8 mouse cellular contexts compared by ENCODE assay signal in the genomic region with DNA sequence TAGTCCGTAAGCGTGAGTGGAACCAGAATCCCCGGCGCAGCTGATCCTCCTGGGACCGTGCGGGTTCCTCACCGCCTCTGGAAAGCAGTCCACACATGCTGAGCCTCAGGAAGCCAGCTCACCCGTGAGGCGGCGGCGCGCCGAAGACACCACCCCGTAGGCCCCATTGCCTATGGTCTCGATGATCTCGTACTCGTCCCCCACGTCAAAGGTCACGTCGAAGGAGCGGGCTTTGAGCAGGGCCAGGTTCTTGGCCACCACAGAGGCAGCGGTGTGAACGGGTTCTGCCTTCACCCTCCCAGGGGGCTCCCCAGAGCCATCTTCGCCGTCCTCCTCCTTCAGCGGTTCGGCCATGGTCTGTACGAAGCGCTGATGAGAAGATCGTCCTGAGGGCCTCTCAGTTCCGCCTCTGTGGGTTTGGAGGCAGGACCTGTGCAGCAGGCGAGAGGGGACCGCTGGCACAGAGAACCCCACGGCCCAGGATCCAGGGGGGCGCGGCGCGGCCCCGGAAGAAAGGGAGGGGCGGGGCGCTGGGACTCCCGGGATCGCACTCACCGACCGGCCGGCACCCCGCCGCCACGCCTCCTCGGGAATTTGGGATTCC. TPM values are rescaled to one million over a fixed set of nuclear protein-coding genes. Genes with fewer than 3 reads are reported as not detected.
DNase-seq lines count a peak whose midpoint lies in the region; ATAC-seq lines count a peak whose summit lies in the region.

No protein-coding gene starts in this region.

- peaks cover 40% of the 10 kb centered on the region for H3K36me3 ChIP-seq in forebrain, embryonic 13.5 days (ENCODE audit: poor library complexity, severe bottlenecking)
- peaks cover 25% of the 10 kb centered on the region for H3K36me3 ChIP-seq in stomach, embryonic 15.5 days

- H3K4me1 ChIP-seq in forebrain, embryonic 13.5 days: peaks cover 49% of the 10 kb centered on the region
- peaks cover 17% of the 10 kb centered on the region; the same call in 1 of the 2 replicates for H3K4me1 ChIP-seq in stomach, embryonic 15.5 days

- DNase-seq in adrenal gland, adult 18-20 months (ENCODE audit: low spot score in 2 of 2): peak; percentile 42 to 46
- DNase-seq in adrenal gland, adult 8-10 months: no peak
- peak; percentile 47 for DNase-seq in urinary bladder, postnatal 14 days (ENCODE audit: low spot score)
- no peak for DNase-seq in urinary bladder, adult 2 months (ENCODE audit: low spot score)
- peak; percentile 44 for DNase-seq in kidney, postnatal 14 days

- H3K27ac ChIP-seq in forebrain, embryonic 13.5 days: peak overlapping the region; percentile 90
- peak overlapping the region; percentile 86 for H3K27ac ChIP-seq in stomach, embryonic 15.5 days

- peak overlapping the region; percentile 84 for H3K9ac ChIP-seq in forebrain, embryonic 13.5 days
- peak overlapping the region; percentile 47 for H3K9ac ChIP-seq in stomach, embryonic 15.5 days

- no peaks in the 10 kb centered on the region for H3K27me3 ChIP-seq in forebrain, embryonic 13.5 days
- H3K27me3 ChIP-seq in stomach, embryonic 15.5 days (replicated peaks): no peaks in the 10 kb centered on the region

- H3K9me3 ChIP-seq in forebrain, embryonic 13.5 days (replicated peaks): no peaks in the 10 kb centered on the region
- H3K9me3 ChIP-seq in stomach, embryonic 15.5 days: no peaks in the 10 kb centered on the region

- H3K4me3 ChIP-seq in forebrain, embryonic 13.5 days: peak overlapping the region; percentile 67
- peak overlapping the region; percentile 57 for H3K4me3 ChIP-seq in stomach, embryonic 15.5 days (replicated peaks)

- peak overlapping the region; percentile 85 for H3K4me2 ChIP-seq in forebrain, embryonic 13.5 days
- H3K4me2 ChIP-seq in stomach, embryonic 15.5 days: peak overlapping the region; percentile 62

- ATAC-seq in forebrain, embryonic 13.5 days: peak; percentile 63
- ATAC-seq in megakaryocyte progenitor cell, adult 5-6 weeks (replicated peaks; ENCODE audit: poor library complexity): peak; percentile 57
- peak; percentile 58 for ATAC-seq in stomach, embryonic 15.5 days (ENCODE audit: insufficient read depth, low FRiP score, low read depth)

- under 1% methylated on average over 47 of the region's 50 CpGs for WGBS in forebrain, embryonic 13.5 days
- WGBS in stomach, embryonic 15.5 days: 1% methylated on average over 50 of the region's 50 CpGs

RNA-seq across cellular contexts. Expression of a gene that starts 0.6 kb away (rescaled TPM):
- total RNA-seq in adrenal gland, adult 18-20 months (2021): 10 to 100 TPM; 15.3 to 16.0 TPM
- total RNA-seq in adrenal gland, adult 8-10 months (2022): 10 to 100 TPM; 15.2 to 22.1 (median 20.4) TPM
- 23.7 and 26.3 TPM in 2 replicates for polyA plus RNA-seq in urinary bladder, adult 2 months (2012; rRNA removed)
- polyA plus RNA-seq in forebrain, embryonic 13.5 days (2015; fragmentation: Nextera tagmentation; extraction: Ambion mirVana): 91.2 and 96.8 TPM in 2 replicates
- 6.2 and 7.9 TPM in 2 replicates for total RNA-seq in megakaryocyte progenitor cell, adult 5-6 weeks (2015)
- 10.3 and 12.0 TPM in 2 replicates for total RNA-seq in megakaryocyte progenitor cell, adult 5-6 weeks (2017)
- 47.1 and 50.8 TPM in 2 replicates for polyA plus RNA-seq in stomach, embryonic 15.5 days (2015; fragmentation: Nextera tagmentation; extraction: Ambion mirVana)

RNA-seq across cellular contexts. Expression of a gene that starts 8.4 kb away (rescaled TPM):
- total RNA-seq in adrenal gland, adult 18-20 months (2021): 1 to 10 TPM; 4.8 to 5.6 TPM
- 1 to 10 TPM; 3.4 to 5.8 (median 4.9) TPM for total RNA-seq in adrenal gland, adult 8-10 months (2022)
- 196 and 207 TPM in 2 replicates for polyA plus RNA-seq in urinary bladder, adult 2 months (2012; rRNA removed)
- 56.9 and 57.1 TPM in 2 replicates for polyA plus RNA-seq in forebrain, embryonic 13.5 days (2015; fragmentation: Nextera tagmentation; extraction: Ambion mirVana)
- not detected in 2 replicates for total RNA-seq in megakaryocyte progenitor cell, adult 5-6 weeks (2015)
- total RNA-seq in megakaryocyte progenitor cell, adult 5-6 weeks (2017): not detected in 2 replicates
- polyA plus RNA-seq in stomach, embryonic 15.5 days (2015; fragmentation: Nextera tagmentation; extraction: Ambion mirVana): 316 and 323 TPM in 2 replicates

RNA-seq across cellular contexts. Expression of a gene that starts 11.3 kb away (rescaled TPM):
- 10 to 100 TPM; 14.4 to 14.8 TPM for total RNA-seq in adrenal gland, adult 18-20 months (2021)
- 10 to 100 TPM; 16.5 to 31.6 (median 25.2) TPM for total RNA-seq in adrenal gland, adult 8-10 months (2022)
- polyA plus RNA-seq in urinary bladder, adult 2 months (2012; rRNA removed): 25.2 and 29.8 TPM in 2 replicates
- polyA plus RNA-seq in forebrain, embryonic 13.5 days (2015; fragmentation: Nextera tagmentation; extraction: Ambion mirVana): 43.4 and 48.2 TPM in 2 replicates
- 0.49 and 1.3 TPM in 2 replicates for total RNA-seq in megakaryocyte progenitor cell, adult 5-6 weeks (2015)
- 0.92 TPM in 1 of 2 replicates, not detected in the other for total RNA-seq in megakaryocyte progenitor cell, adult 5-6 weeks (2017)
- 26.5 and 27.9 TPM in 2 replicates for polyA plus RNA-seq in stomach, embryonic 15.5 days (2015; fragmentation: Nextera tagmentation; extraction: Ambion mirVana)

RNA-seq across cellular contexts. Expression of a gene that starts 39.7 kb away (rescaled TPM):
- 1 to 10 TPM; 1.2 to 1.3 TPM for total RNA-seq in adrenal gland, adult 18-20 months (2021)
- total RNA-seq in adrenal gland, adult 8-10 months (2022): 1 to 10 TPM; 1.7 to 2.3 (median 2.0) TPM
- 0.87 and 1.3 TPM in 2 replicates for polyA plus RNA-seq in urinary bladder, adult 2 months (2012; rRNA removed)
- 10.1 and 12.2 TPM in 2 replicates for polyA plus RNA-seq in forebrain, embryonic 13.5 days (2015; fragmentation: Nextera tagmentation; extraction: Ambion mirVana)
- total RNA-seq in megakaryocyte progenitor cell, adult 5-6 weeks (2015): not detected in 2 replicates
- total RNA-seq in megakaryocyte progenitor cell, adult 5-6 weeks (2017): not detected in 2 replicates
- 3.0 and 3.2 TPM in 2 replicates for polyA plus RNA-seq in stomach, embryonic 15.5 days (2015; fragmentation: Nextera tagmentation; extraction: Ambion mirVana)

Comparison
In these comparisons a context has a peak if more than half of its experiments do, and no peak if none do; other contexts are left out.
1. DNase-seq: peak in adrenal gland, adult 18-20 months (2 of 2), urinary bladder, postnatal 14 days (single experiment) and kidney, postnatal 14 days (single experiment); none in adrenal gland, adult 8-10 months (single experiment) and urinary bladder, adult 2 months (single experiment).
2. RNA of a gene that starts 8.4 kb away (total RNA-seq): 3.4 to 5.8 TPM in adrenal gland, adult 8-10 months and 4.8 to 5.6 TPM in adrenal gland, adult 18-20 months; not detected in megakaryocyte progenitor cell, adult 5-6 weeks; every median in the first group is over 4 times any median in the second.
3. RNA of a gene that starts 11.3 kb away (total RNA-seq): 16.5 to 31.6 TPM in adrenal gland, adult 8-10 months and 14.4 to 14.8 TPM in adrenal gland, adult 18-20 months; 0.49 to 1.3 TPM in megakaryocyte progenitor cell, adult 5-6 weeks; every median in the first group is over 4 times any median in the second.
4. Peak in every context shown above with its lines, with median percentiles within 50 percentile points of each other: ATAC-seq.